Mouse (Mus musculus) adrenal gland, adult (tissue): ENCODE measurements at regions not wholly inside any gene's neighbourhood (a gene's known extent, or its start where the extent isn't known, plus 50 kb on each side); places are given as distances from the start of the nearest gene placed in this dataset.

Experiments used
- DNase-seq, 2 experiments: peaks; one replicate each; pipeline ENCODE4 v3.0.0; 2022 to 2023; ENCODE audit warnings: low spot score in 1 of 2; ENCODE audit not compliant: inconsistent age in 2 of 2

GRCm38 (mm10) chr19:53444646-53445045 is 54.3 kb upstream of the Smndc1 start:
- DNase-seq: no peak

- no peak for DNase-seq
Observed at GRCm38 (mm10) chr19:53442756-53443654, 52.6 kb upstream of the Smndc1 start.

GRCm38 (mm10) chr19:53442132-53442610 is 51.8 kb upstream of the Smndc1 start:
- no peak for DNase-seq

DNA sequence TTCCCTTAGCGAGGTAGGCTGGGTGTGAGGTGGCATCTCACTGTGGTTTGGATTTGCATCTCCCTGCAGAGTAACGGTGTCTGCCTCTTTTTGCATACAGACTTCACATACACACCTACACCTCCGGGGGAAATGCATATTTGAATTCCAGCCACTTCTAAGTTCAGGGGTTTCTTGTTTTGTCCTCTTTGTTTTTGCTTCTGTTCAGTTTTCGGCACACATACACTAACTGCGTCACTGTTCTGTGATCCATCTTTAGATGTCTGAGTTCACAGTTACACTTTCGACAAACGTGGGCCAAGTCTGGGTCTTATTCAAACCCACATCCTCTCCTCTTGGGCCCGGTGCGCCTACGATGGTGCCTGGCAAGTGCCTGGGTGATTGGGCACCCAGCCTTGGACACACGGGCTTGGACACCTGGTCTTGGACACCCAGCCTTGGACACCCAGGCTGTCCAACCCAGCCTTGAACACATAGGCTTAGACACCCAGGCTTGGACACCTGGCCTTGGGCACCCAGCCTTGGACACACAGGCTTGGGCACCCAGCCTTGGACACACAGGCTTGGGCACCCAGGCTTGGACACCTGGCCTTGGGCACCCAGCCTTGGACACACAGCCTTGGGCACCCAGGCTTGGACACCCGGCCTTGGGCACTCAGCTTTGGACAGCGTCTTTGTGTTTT is 51.2 kb upstream of the Smndc1 start:
- peak; percentile 54 to 82 for DNase-seq

DNA sequence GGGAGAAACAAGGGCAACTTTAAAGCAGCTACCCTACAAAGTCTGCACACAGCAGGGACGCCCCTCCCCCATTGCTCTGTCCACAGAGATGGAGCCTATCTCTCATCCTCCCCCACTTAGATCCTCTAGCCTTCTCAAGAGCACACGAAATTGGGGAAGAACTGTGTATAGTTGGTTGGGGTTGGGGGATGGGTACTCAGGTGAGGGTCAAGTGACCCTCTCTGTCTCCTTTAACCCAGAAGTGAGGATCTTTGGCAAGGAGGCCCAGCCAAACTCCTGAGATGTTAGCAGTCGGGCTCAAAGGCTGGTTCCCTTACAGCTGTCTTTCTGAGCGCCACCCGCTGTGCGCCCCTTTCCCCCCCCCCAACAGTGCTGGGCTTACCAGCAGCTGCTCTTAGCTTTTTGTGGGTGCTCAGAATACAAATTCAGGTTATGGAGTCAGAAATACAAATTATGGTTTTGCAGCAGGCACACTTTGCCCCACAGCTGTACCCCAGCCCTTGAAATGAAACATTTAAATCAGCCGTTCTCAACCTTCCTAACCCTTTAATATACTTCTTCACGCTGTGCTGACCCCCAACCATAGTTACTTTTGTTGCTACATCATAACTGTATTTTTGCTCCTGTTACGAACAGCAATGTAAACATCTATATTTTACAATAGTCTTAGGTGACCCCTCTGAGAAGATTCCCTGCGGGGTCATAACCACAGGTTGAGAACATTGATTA is 50.1 kb upstream of the Smndc1 start:
- no peak for DNase-seq
